In the genomic region with DNA sequence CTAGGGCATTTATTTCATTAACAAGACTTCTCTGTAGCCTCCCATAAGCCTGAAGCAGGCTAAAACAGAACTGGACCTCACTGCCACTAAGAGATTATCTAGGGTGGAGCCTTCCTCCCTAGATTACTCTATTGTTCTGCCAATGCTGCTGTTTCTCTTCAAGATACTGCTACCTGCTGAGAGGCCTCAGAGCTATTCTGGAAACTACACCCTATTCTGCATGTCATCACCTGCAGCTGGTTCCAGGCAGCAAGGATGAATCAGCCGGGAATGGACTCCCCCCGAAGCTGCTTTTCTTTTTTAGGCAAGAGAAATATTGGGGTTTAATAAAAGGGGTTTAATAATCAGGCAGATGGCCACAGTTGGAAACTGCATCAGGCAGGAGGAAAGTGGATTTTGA, we compare ENCODE assay signal across 1 mouse cellular context.
TF ChIP-seq lines count a peak whose summit lies in the region.

No protein-coding gene starts in this region.

TF ChIP-seq in ES-E14, 5 proteins besides CTCF, POLR2A, EP300 and RAD21:
- no peak for TF ChIP-seq ZNF384 (IDR thresholded peaks at IDR 0.05; ENCODE audit: low read depth, low read length)
- TF ChIP-seq ZC3H11A (IDR thresholded peaks at IDR 0.05; ENCODE audit: borderline replicate concordance, low read depth, low read length), result no peak
- no peak for TF ChIP-seq MAFK (IDR thresholded peaks at IDR 0.05; ENCODE audit: insufficient read depth, low read depth, low read length)
- TF ChIP-seq CHD2 (IDR thresholded peaks at IDR 0.05; ENCODE audit: low read depth, low read length), result no peak
- TF ChIP-seq HCFC1 (IDR thresholded peaks at IDR 0.05; ENCODE audit: borderline replicate concordance, insufficient read depth, low read length), result no peak
TF ChIP-seq in ES-E14: peak in this region for 0.
